Comparison of ENCODE assay signal across 17 mouse cellular contexts in the genomic region with DNA sequence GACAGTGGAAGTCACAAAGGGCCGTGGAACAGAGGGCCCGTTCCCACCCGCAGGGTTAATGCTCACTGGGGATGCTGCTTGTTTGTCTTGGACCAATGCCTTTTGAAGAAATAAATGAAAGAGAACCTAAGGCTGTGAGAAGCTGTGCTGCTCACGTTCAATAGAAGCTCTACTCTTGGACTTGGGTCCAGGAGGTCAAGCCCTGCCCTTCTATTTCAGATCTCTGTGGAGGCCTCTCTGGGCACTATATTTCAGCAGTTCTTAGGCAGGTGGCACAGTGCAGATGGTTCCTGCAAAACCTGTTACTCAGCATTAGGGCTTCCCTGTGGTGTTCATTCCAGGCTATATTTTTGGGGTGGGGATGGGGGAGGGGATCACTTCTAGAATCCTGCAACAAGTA.
DNase-seq lines count a peak whose midpoint lies in the region; ATAC-seq and TF ChIP-seq lines count a peak whose summit lies in the region.
"Had no signal": no experiment of that assay in that cellular context is flagged by ENCODE, and none has a peak within 500 bp of the region (broad histone marks: within the 10 kb centered on the region; RNA-seq: fewer than 3 reads in every experiment).

No protein-coding gene starts in this region.

- no peak for TF ChIP-seq CTCF in stomach, postnatal 0 days (IDR thresholded peaks at IDR 0.05; ENCODE audit: low read depth)

- no peaks in the 10 kb centered on the region for H3K36me3 ChIP-seq in kidney, embryonic 15.5 days
- no peaks in the 10 kb centered on the region for H3K36me3 ChIP-seq in stomach, postnatal 0 days (ENCODE audit: control insufficient read depth, insufficient read depth, low read length)
- H3K36me3 ChIP-seq: forebrain, embryonic 12.5 days; hindbrain, embryonic 15.5 days; lung, embryonic 15.5 days; midbrain, embryonic 12.5 days; neural tube, embryonic 12.5 days had no signal

- no peak overlapping the region for H3K4me2 ChIP-seq in kidney, embryonic 15.5 days
- H3K4me2 ChIP-seq in stomach, postnatal 0 days (replicated peaks; ENCODE audit: low read depth) = no peak overlapping the region
- H3K4me2 ChIP-seq: forebrain, embryonic 12.5 days; hindbrain, embryonic 15.5 days; lung, embryonic 15.5 days; midbrain, embryonic 12.5 days; neural tube, embryonic 12.5 days had no signal

- no peaks in the 10 kb centered on the region for H3K27me3 ChIP-seq in kidney, embryonic 15.5 days
- H3K27me3 ChIP-seq in stomach, postnatal 0 days (ENCODE audit: control insufficient read depth, insufficient read depth, low read length) = no peaks in the 10 kb centered on the region
- H3K27me3 ChIP-seq: forebrain, embryonic 12.5 days; hindbrain, embryonic 15.5 days; lung, embryonic 15.5 days; neural tube, embryonic 12.5 days had no signal

- 46% methylated on average over 4 of the region's 4 CpGs for WGBS in kidney, embryonic 15.5 days
- WGBS in stomach, postnatal 0 days = 33% methylated on average over 4 of the region's 4 CpGs

- H3K4me1 ChIP-seq in kidney, embryonic 15.5 days = peaks cover 38% of the 10 kb centered on the region
- H3K4me1 ChIP-seq in stomach, postnatal 0 days (replicated peaks; ENCODE audit: control insufficient read depth, insufficient read depth) = 0 out of 2 replicates have a peak, but pooled peaks cover 2% of the 10 kb centered on the region
- H3K4me1 ChIP-seq: forebrain, embryonic 12.5 days; hindbrain, embryonic 15.5 days; midbrain, embryonic 12.5 days had no signal

- ATAC-seq in kidney, embryonic 15.5 days (replicated peaks; ENCODE audit: low FRiP score) = no peak
- ATAC-seq in stomach, postnatal 0 days (ENCODE audit: low FRiP score, low TSS enrichment) = peak; percentile 13; the same call in 1 of the 2 replicates

- DNase-seq in kidney, adult 18-20 months = peak; percentile 37
- DNase-seq in kidney, adult 9 months = peak; percentile 72
- peak; percentile 52 to 65 for DNase-seq in kidney, postnatal 25 days
- no peak for DNase-seq in stomach, postnatal 0 days (ENCODE audit: low spot score)
- DNase-seq in retina, embryonic 14.5 days (ENCODE audit: low spot score) = no peak
- DNase-seq in frontal cortex, postnatal 14 days (ENCODE audit: low spot score in 2 of 2) = no peak
- DNase-seq: cerebellum, adult 8-10 months; gastrocnemius, postnatal 14 days; heart, postnatal 36 days; right cerebral cortex, adult 18-20 months; thymus, postnatal 25 days had no signal

- H3K9ac ChIP-seq in kidney, embryonic 15.5 days = no peak overlapping the region
- H3K9ac ChIP-seq in stomach, postnatal 0 days (ENCODE audit: low read length) = no peak overlapping the region
- H3K9ac ChIP-seq: forebrain, embryonic 12.5 days; hindbrain, embryonic 15.5 days; lung, embryonic 15.5 days; midbrain, embryonic 12.5 days; neural tube, embryonic 12.5 days had no signal

- no peak for TF ChIP-seq EP300 in stomach, postnatal 0 days (optimal IDR thresholded peaks at IDR 0.05)

- no peak overlapping the region for H3K4me3 ChIP-seq in kidney, embryonic 15.5 days (replicated peaks)
- H3K4me3 ChIP-seq in stomach, postnatal 0 days (ENCODE audit: low read depth, low read length) = no peak overlapping the region
- H3K4me3 ChIP-seq: forebrain, embryonic 12.5 days; hindbrain, embryonic 15.5 days; lung, embryonic 15.5 days; midbrain, embryonic 12.5 days; neural tube, embryonic 12.5 days had no signal

- no peaks in the 10 kb centered on the region for H3K9me3 ChIP-seq in kidney, embryonic 15.5 days (replicated peaks)
- H3K9me3 ChIP-seq in stomach, postnatal 0 days (ENCODE audit: control insufficient read depth, low read length) = no peaks in the 10 kb centered on the region
- H3K9me3 ChIP-seq: forebrain, embryonic 12.5 days; hindbrain, embryonic 15.5 days; lung, embryonic 15.5 days; midbrain, embryonic 12.5 days; neural tube, embryonic 12.5 days had no signal

- no peak overlapping the region for H3K27ac ChIP-seq in kidney, embryonic 15.5 days
- no peak overlapping the region for H3K27ac ChIP-seq in stomach, postnatal 0 days (replicated peaks)
- H3K27ac ChIP-seq: forebrain, embryonic 12.5 days; hindbrain, embryonic 15.5 days; lung, embryonic 15.5 days; midbrain, embryonic 12.5 days; neural tube, embryonic 12.5 days had no signal

Comparison
In these comparisons a context has a peak if more than half of its experiments do, and no peak if none do; other contexts are left out.
1. DNase-seq: peak in kidney, adult 18-20 months (single experiment), kidney, adult 9 months (single experiment) and kidney, postnatal 25 days (2 of 2); none in stomach, postnatal 0 days (single experiment), retina, embryonic 14.5 days (single experiment) and frontal cortex, postnatal 14 days (0 of 2).